Mouse (Mus musculus): ENCODE data around the gene Smc5. TPM values are rescaled to one million over a fixed set of nuclear protein-coding genes. Genes with fewer than 3 reads are reported as not detected.

The Smc5 gene
- polyA plus RNA-seq, 1 experiment from 2014 or later: 41.9 TPM

- no peak for ATAC-seq (ENCODE audit: low FRiP score, low TSS enrichment)
- H3K4me3 ChIP-seq (ENCODE audit: low read length): no peak overlapping the region
- H3K36me3 ChIP-seq (ENCODE audit: control insufficient read depth, insufficient read depth, low read length): no peaks in the 10 kb centered on the region
- H3K4me1 ChIP-seq (ENCODE audit: control insufficient read depth, insufficient read depth, low read length): 0 out of 2 replicates have a peak, but pooled peaks cover 5% of the 10 kb centered on the region
- 91% methylated on average over 3 of the region's 3 CpGs for WGBS
- H3K27me3 ChIP-seq (ENCODE audit: control insufficient read depth, insufficient read depth, low read length): no peaks in the 10 kb centered on the region
- no peaks in the 10 kb centered on the region for H3K9me3 ChIP-seq (ENCODE audit: control insufficient read depth, low read length)
- H3K4me2 ChIP-seq (replicated peaks; ENCODE audit: low read depth, low read length): no peak overlapping the region
- no peak overlapping the region for H3K9ac ChIP-seq (ENCODE audit: low read depth, low read length)
- no peak overlapping the region for H3K27ac ChIP-seq (ENCODE audit: low read depth, low read length)
These were observed 95.2 kb downstream of the Smc5 start for GRCm38 (mm10) chr19:23178533-23178932.

- Histone ChIP-seq H3K27ac (ENCODE audit: low read depth, low read length) (no peak overlapping the region), H3K9ac (ENCODE audit: low read depth, low read length) (no peak overlapping the region), H3K4me3 (ENCODE audit: low read length) (no peak overlapping the region), H3K27me3 (ENCODE audit: control insufficient read depth, insufficient read depth, low read length) (no peaks in the 10 kb centered on the region), H3K36me3 (ENCODE audit: control insufficient read depth, insufficient read depth, low read length) (no peaks in the 10 kb centered on the region), H3K4me2 (replicated peaks; ENCODE audit: low read depth, low read length) (no peak overlapping the region), H3K9me3 (ENCODE audit: control insufficient read depth, low read length) (no peaks in the 10 kb centered on the region), H3K4me1 (ENCODE audit: control insufficient read depth, insufficient read depth, low read length) (0 out of 2 replicates have a peak, but pooled peaks cover 5% of the 10 kb centered on the region)
- ATAC-seq (ENCODE audit: low FRiP score, low TSS enrichment): 0 out of 2 replicates have a peak, but pooled peaks have one; percentile 20
- WGBS: 15% methylated on average over 2 of the region's 2 CpGs
These were observed 98.2 kb downstream of the Smc5 start for GRCm38 (mm10) chr19:23175511-23175910.

- no peaks in the 10 kb centered on the region for H3K9me3 ChIP-seq (ENCODE audit: control insufficient read depth, low read length)
- ATAC-seq (ENCODE audit: low FRiP score, low TSS enrichment): 0 out of 2 replicates have a peak, but pooled peaks have one; percentile 32
- WGBS: 65% methylated on average over 3 of the region's 3 CpGs
- H3K4me3 ChIP-seq (ENCODE audit: low read length): no peak overlapping the region
- 0 out of 2 replicates have a peak, but pooled peaks cover 5% of the 10 kb centered on the region for H3K4me1 ChIP-seq (ENCODE audit: control insufficient read depth, insufficient read depth, low read length)
- H3K27ac ChIP-seq (ENCODE audit: low read depth, low read length): no peak overlapping the region
- no peaks in the 10 kb centered on the region for H3K36me3 ChIP-seq (ENCODE audit: control insufficient read depth, insufficient read depth, low read length)
- H3K27me3 ChIP-seq (ENCODE audit: control insufficient read depth, insufficient read depth, low read length): no peaks in the 10 kb centered on the region
- no peak overlapping the region for H3K4me2 ChIP-seq (replicated peaks; ENCODE audit: low read depth, low read length)
- no peak overlapping the region for H3K9ac ChIP-seq (ENCODE audit: low read depth, low read length)
These were observed 98.6 kb downstream of the Smc5 start for GRCm38 (mm10) chr19:23175090-23175489.

GRCm38 (mm10) chr19:23171136-23171535 is 102.6 kb downstream of the Smc5 start:
- Histone ChIP-seq H3K36me3 (ENCODE audit: control insufficient read depth, insufficient read depth, low read length) (no peaks in the 10 kb centered on the region), H3K9ac (ENCODE audit: low read depth, low read length) (no peak overlapping the region), H3K9me3 (ENCODE audit: control insufficient read depth, low read length) (no peaks in the 10 kb centered on the region), H3K27me3 (ENCODE audit: control insufficient read depth, insufficient read depth, low read length) (no peaks in the 10 kb centered on the region), H3K4me1 (ENCODE audit: control insufficient read depth, insufficient read depth, low read length) (0 out of 2 replicates have a peak, but pooled peaks cover 3% of the 10 kb centered on the region), H3K4me3 (ENCODE audit: low read length) (no peak overlapping the region), H3K4me2 (replicated peaks; ENCODE audit: low read depth, low read length) (no peak overlapping the region), H3K27ac (ENCODE audit: low read depth, low read length) (no peak overlapping the region)
- WGBS: 96% methylated on average over 2 of the region's 2 CpGs
- ATAC-seq (ENCODE audit: low FRiP score, low TSS enrichment): no peak

GRCm38 (mm10) chr19:23170476-23170875 is 103.2 kb downstream of the Smc5 start:
- ATAC-seq (ENCODE audit: low FRiP score, low TSS enrichment): no peak

GRCm38 (mm10) chr19:23169659-23170050 is 104.0 kb downstream of the Smc5 start:
- Histone ChIP-seq H3K36me3 (ENCODE audit: control insufficient read depth, insufficient read depth, low read length) (no peaks in the 10 kb centered on the region), H3K9me3 (ENCODE audit: control insufficient read depth, low read length) (no peaks in the 10 kb centered on the region), H3K9ac (ENCODE audit: low read depth, low read length) (no peak overlapping the region), H3K4me3 (ENCODE audit: low read length) (no peak overlapping the region), H3K27me3 (ENCODE audit: control insufficient read depth, insufficient read depth, low read length) (no peaks in the 10 kb centered on the region), H3K27ac (ENCODE audit: low read depth, low read length) (no peak overlapping the region), H3K4me2 (replicated peaks; ENCODE audit: low read depth, low read length) (no peak overlapping the region), H3K4me1 (ENCODE audit: control insufficient read depth, insufficient read depth, low read length) (no peaks in the 10 kb centered on the region)
- ATAC-seq (ENCODE audit: low FRiP score, low TSS enrichment): no peak
- WGBS: 89% methylated on average over 2 of the region's 2 CpGs

More at GRCm38 (mm10) chr19:23170476-23170875, 103.2 kb downstream of the Smc5 start:
- Histone ChIP-seq H3K27me3 (ENCODE audit: control insufficient read depth, insufficient read depth, low read length) (no peaks in the 10 kb centered on the region), H3K4me3 (ENCODE audit: low read length) (no peak overlapping the region), H3K9me3 (ENCODE audit: control insufficient read depth, low read length) (no peaks in the 10 kb centered on the region), H3K4me1 (ENCODE audit: control insufficient read depth, insufficient read depth, low read length) (no peaks in the 10 kb centered on the region), H3K27ac (ENCODE audit: low read depth, low read length) (no peak overlapping the region), H3K9ac (ENCODE audit: low read depth, low read length) (no peak overlapping the region), H3K36me3 (ENCODE audit: control insufficient read depth, insufficient read depth, low read length) (no peaks in the 10 kb centered on the region), H3K4me2 (replicated peaks; ENCODE audit: low read depth, low read length) (no peak overlapping the region)
- WGBS: 77% methylated on average over 5 of the region's 5 CpGs

- Histone ChIP-seq H3K9me3 (ENCODE audit: control insufficient read depth, low read length) (no peaks in the 10 kb centered on the region), H3K4me2 (replicated peaks; ENCODE audit: low read depth, low read length) (no peak overlapping the region), H3K36me3 (ENCODE audit: control insufficient read depth, insufficient read depth, low read length) (no peaks in the 10 kb centered on the region), H3K4me3 (ENCODE audit: low read length) (no peak overlapping the region), H3K9ac (ENCODE audit: low read depth, low read length) (no peak overlapping the region), H3K27me3 (ENCODE audit: control insufficient read depth, insufficient read depth, low read length) (no peaks in the 10 kb centered on the region), H3K27ac (ENCODE audit: low read depth, low read length) (no peak overlapping the region), H3K4me1 (ENCODE audit: control insufficient read depth, insufficient read depth, low read length) (no peaks in the 10 kb centered on the region)
- ATAC-seq (ENCODE audit: low FRiP score, low TSS enrichment): no peak
- WGBS: 68% methylated on average over 5 of the region's 5 CpGs
These were observed 104.6 kb downstream of the Smc5 start for GRCm38 (mm10) chr19:23168899-23169658.

- no peak for ATAC-seq (ENCODE audit: low FRiP score, low TSS enrichment)
- Histone ChIP-seq H3K9ac (ENCODE audit: low read depth, low read length) (no peak overlapping the region), H3K27ac (ENCODE audit: low read depth, low read length) (no peak overlapping the region), H3K4me3 (ENCODE audit: low read length) (no peak overlapping the region), H3K9me3 (ENCODE audit: control insufficient read depth, low read length) (no peaks in the 10 kb centered on the region), H3K27me3 (ENCODE audit: control insufficient read depth, insufficient read depth, low read length) (no peaks in the 10 kb centered on the region), H3K4me2 (replicated peaks; ENCODE audit: low read depth, low read length) (no peak overlapping the region), H3K36me3 (ENCODE audit: control insufficient read depth, insufficient read depth, low read length) (no peaks in the 10 kb centered on the region), H3K4me1 (ENCODE audit: control insufficient read depth, insufficient read depth, low read length) (no peaks in the 10 kb centered on the region)
- WGBS: 81% methylated on average over 11 of the region's 11 CpGs
These were observed 107.0 kb downstream of the Smc5 start for GRCm38 (mm10) chr19:23166550-23167284.
